Mouse (Mus musculus): ENCODE measurements at regions not wholly inside any gene's neighbourhood (a gene's known extent, or its start where the extent isn't known, plus 50 kb on each side); places are given as distances from the start of the nearest gene placed in this dataset.

DNA sequence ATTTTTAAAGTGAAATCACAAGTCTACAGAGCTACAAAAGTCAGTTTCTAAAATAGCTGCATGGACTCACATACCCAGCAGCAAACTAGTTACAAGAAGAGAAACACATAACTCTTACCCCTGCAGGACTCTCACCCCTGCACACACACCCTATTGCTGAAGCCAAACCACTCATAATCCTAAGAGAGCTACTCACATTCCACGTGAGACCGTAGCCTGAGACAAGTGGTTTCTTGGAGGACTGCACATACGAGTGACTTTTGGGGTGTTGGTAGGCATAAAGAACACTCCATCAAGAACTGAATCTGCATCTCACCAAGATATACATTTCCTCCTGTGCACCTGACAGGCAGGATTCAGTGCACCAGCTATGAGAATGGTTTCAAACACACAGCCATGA lies 150.8 kb downstream of the Gsdmc2 start:
- TF ChIP-seq TCF12 (IDR thresholded peaks at IDR 0.05; ENCODE audit: insufficient read depth, poor library complexity, severe bottlenecking): no peak
- no peak for TF ChIP-seq POLR2AphosphoS2 (IDR thresholded peaks at IDR 0.05; ENCODE audit: insufficient read length, low read depth)
